Mouse (Mus musculus): Measurements from ENCODE around the gene Idh3b.

The Idh3b gene

GRCm38 (mm10) chr2:130283854-130284654 lies at the start of gene Idh3b:
Gene Idh3b (minus strand): TSS chr2:130284547.
- peak; percentile 73 for DNase-seq (ENCODE audit: low spot score)

- DNase-seq (ENCODE audit: low spot score), result no peak
Observed at GRCm38 (mm10) chr2:130329502-130329901, 45.2 kb upstream of the Idh3b start.

- no peak for DNase-seq (ENCODE audit: low spot score)
Observed at GRCm38 (mm10) chr2:130327057-130327456, 42.7 kb upstream of the Idh3b start.

- no peak for DNase-seq (ENCODE audit: low spot score)
Observed at GRCm38 (mm10) chr2:130303014-130303413, 18.7 kb upstream of the Idh3b start.

- no peak for DNase-seq (ENCODE audit: low spot score)
Observed at GRCm38 (mm10) chr2:130297580-130297979, 13.2 kb upstream of the Idh3b start.

- no peak for DNase-seq (ENCODE audit: low spot score)
Observed at GRCm38 (mm10) chr2:130296134-130296745, 11.9 kb upstream of the Idh3b start.

GRCm38 (mm10) chr2:130295331-130296133 lies 11.2 kb upstream of the Idh3b start:
- DNase-seq (ENCODE audit: low spot score), result no peak

- no peak for DNase-seq (ENCODE audit: low spot score)
Observed at GRCm38 (mm10) chr2:130294936-130295277, 10.6 kb upstream of the Idh3b start, which contains the start of gene Ebf4. Gene Ebf4 (plus strand): TSS chr2:130295169.

GRCm38 (mm10) chr2:130294218-130294935 lies 10.0 kb upstream of the Idh3b start:
- no peak for DNase-seq (ENCODE audit: low spot score)

GRCm38 (mm10) chr2:130293486-130293885 lies 9.1 kb upstream of the Idh3b start:
- no peak for DNase-seq (ENCODE audit: low spot score)

- no peak for DNase-seq (ENCODE audit: low spot score)
Observed at GRCm38 (mm10) chr2:130293009-130293408, 8.7 kb upstream of the Idh3b start.

GRCm38 (mm10) chr2:130291434-130291833 lies 7.1 kb upstream of the Idh3b start:
- DNase-seq (ENCODE audit: low spot score), result no peak

- DNase-seq (ENCODE audit: low spot score), result no peak
Observed at GRCm38 (mm10) chr2:130289086-130289485, 4.7 kb upstream of the Idh3b start.

- DNase-seq (ENCODE audit: low spot score), result no peak
Observed at GRCm38 (mm10) chr2:130280818-130281217, 3.5 kb downstream of the Idh3b start.

- no peak for DNase-seq (ENCODE audit: low spot score)
Observed at GRCm38 (mm10) chr2:130280224-130280623, 4.1 kb downstream of the Idh3b start.

GRCm38 (mm10) chr2:130279600-130280091 lies 4.7 kb downstream of the Idh3b start:
- no peak for DNase-seq (ENCODE audit: low spot score)

GRCm38 (mm10) chr2:130275649-130276048 lies 8.7 kb downstream of the Idh3b start:
- DNase-seq (ENCODE audit: low spot score), result no peak

- DNase-seq (ENCODE audit: low spot score), result no peak
Observed at GRCm38 (mm10) chr2:130274862-130275261, 9.5 kb downstream of the Idh3b start.

GRCm38 (mm10) chr2:130274149-130274861 lies 10.0 kb downstream of the Idh3b start, which contains the start of gene Nop56:
Gene Nop56 (plus strand): TSS chr2:130274430.
- peak; percentile 95 for DNase-seq (ENCODE audit: low spot score)

GRCm38 (mm10) chr2:130273732-130274131 lies 10.6 kb downstream of the Idh3b start:
- DNase-seq (ENCODE audit: low spot score), result no peak

- DNase-seq (ENCODE audit: low spot score), result no peak
Observed at GRCm38 (mm10) chr2:130268074-130268473, 16.3 kb downstream of the Idh3b start.

Data from urinary bladder, postnatal 10 days (tissue).